Mouse (Mus musculus) cerebellum, adult 2 months (tissue): ENCODE results near the gene Ccdc142.

Source experiments
- CTCF ChIP-seq: fragments of 200-500 bp; IDR thresholded peaks from 2 replicates; pipeline ENCODE4 v1.5.1; 2011; ENCODE audit warnings: low read depth, mild to moderate bottlenecking, control low read depth, low read length, moderate library complexity, borderline replicate concordance; ENCODE audit not compliant: insufficient read depth
- POLR2A ChIP-seq: fragments of 200-500 bp; IDR thresholded peaks from 2 replicates; pipeline ENCODE4 v1.6.1; 2011; ENCODE audit warnings: low read length, control low read depth, borderline replicate concordance; ENCODE audit not compliant: insufficient read depth

GRCm38 (mm10) chr6:83111510-83112136 lies 10.2 kb downstream of the Ccdc142 start:
- TF ChIP-seq CTCF (no peak), POLR2A (no peak)
